Comparison of ENCODE assay signal across 26 mouse cellular contexts in the genomic region with DNA sequence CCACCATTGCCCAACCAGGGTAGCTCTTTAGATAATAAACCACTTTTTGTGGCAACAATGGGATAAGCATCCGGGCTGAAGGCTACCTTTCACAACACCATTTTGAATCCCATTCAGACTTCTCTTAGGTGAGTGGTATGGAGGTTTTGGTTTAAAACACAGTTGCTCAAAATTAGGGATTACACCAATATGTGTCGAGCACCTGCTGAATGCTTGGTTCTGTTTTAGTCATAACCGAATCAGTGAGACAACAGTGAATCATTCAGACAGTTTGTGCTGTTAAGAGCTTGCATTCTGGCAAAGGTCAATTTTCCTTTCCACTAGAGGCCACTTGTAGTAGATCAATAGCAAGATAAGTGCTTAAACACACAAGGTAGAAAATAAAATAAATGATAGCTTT.
"Had no signal": no experiment of that assay in that cellular context is flagged by ENCODE, and none has a peak within 500 bp of the region (broad histone marks: within the 10 kb centered on the region; RNA-seq: fewer than 3 reads in every experiment).

No protein-coding gene starts in this region.

- H3K36me3 ChIP-seq: heart, embryonic 12.5 days; hindbrain, embryonic 10.5 days; hindbrain, embryonic 12.5 days; intestine, embryonic 15.5 days; limb, embryonic 13.5 days; limb, embryonic 15.5 days; liver, embryonic 13.5 days; liver, embryonic 15.5 days had no signal

- DNase-seq: gastrocnemius, postnatal 14 days; heart, adult 11 months; heart, adult 2 months; heart, postnatal 10 days; heart, postnatal 4 days; kidney, adult 18-20 months; kidney, adult 8-10 months; kidney, postnatal 10 days; kidney, postnatal 25 days; kidney, postnatal 4 days; left cerebral cortex, postnatal 4 days; liver, embryonic 13.5 days had no signal

- H3K27ac ChIP-seq: heart, adult 2 months; hindbrain, embryonic 10.5 days; hindbrain, embryonic 12.5 days; hindbrain, embryonic 14.5 days; intestine, embryonic 15.5 days; layer of hippocampus, adult 2 months; left cerebral cortex, adult 2 months; limb, embryonic 13.5 days; limb, embryonic 15.5 days; liver, embryonic 13.5 days; liver, embryonic 15.5 days had no signal

- H3K4me1 ChIP-seq: heart, embryonic 12.5 days; hindbrain, embryonic 12.5 days; intestine, embryonic 15.5 days; limb, embryonic 15.5 days; liver, embryonic 13.5 days; liver, embryonic 15.5 days had no signal

- ATAC-seq: hindbrain, embryonic 16.5 days; inflammation-experienced regulatory T-cells, adult 6 months; intestine, embryonic 15.5 days; intestine, postnatal 0 days had no signal

- H3K4me3 ChIP-seq: heart, adult 2 months; heart, embryonic 12.5 days; hindbrain, embryonic 10.5 days; hindbrain, embryonic 12.5 days; intestine, embryonic 15.5 days; layer of hippocampus, adult 2 months; left cerebral cortex, adult 2 months; limb, embryonic 13.5 days; limb, embryonic 15.5 days; liver, embryonic 13.5 days; liver, embryonic 15.5 days had no signal

- H3K27me3 ChIP-seq: heart, embryonic 12.5 days; hindbrain, embryonic 12.5 days; intestine, embryonic 15.5 days; limb, embryonic 13.5 days; limb, embryonic 15.5 days; liver, embryonic 13.5 days; liver, embryonic 15.5 days had no signal

- H3K9me3 ChIP-seq: heart, embryonic 12.5 days; hindbrain, embryonic 10.5 days; hindbrain, embryonic 12.5 days; intestine, embryonic 15.5 days; limb, embryonic 13.5 days; limb, embryonic 15.5 days; liver, embryonic 13.5 days; liver, embryonic 15.5 days had no signal

- H3K4me2 ChIP-seq: heart, embryonic 12.5 days; hindbrain, embryonic 12.5 days; hindbrain, embryonic 14.5 days; intestine, embryonic 15.5 days; limb, embryonic 13.5 days; limb, embryonic 15.5 days; liver, embryonic 11.5 days; liver, embryonic 13.5 days; liver, embryonic 15.5 days had no signal

- H3K9ac ChIP-seq: heart, embryonic 12.5 days; hindbrain, embryonic 12.5 days; hindbrain, embryonic 14.5 days; intestine, embryonic 15.5 days; limb, embryonic 13.5 days; limb, embryonic 15.5 days; liver, embryonic 13.5 days; liver, embryonic 15.5 days had no signal
